Mouse (Mus musculus) Patski (cell line): ENCODE data around the gene Hexim1. TPM values are rescaled to one million over a fixed set of nuclear protein-coding genes. Genes with fewer than 3 reads are reported as not detected.

ENCODE experiments used
- ATAC-seq: fragments of 100-300 bp; one replicate; pipeline ENCODE4 v1.8.0; 2021
- CTCF ChIA-PET: fragments of 350-600 bp; sonication (Branson Sonifier 250); formaldehyde crosslinking; loops from one replicate; lab custom pipeline; 2022; ENCODE audit warnings: inconsistent platforms; lab: Charles Lee
- POLR2A ChIA-PET: fragments of 350-600 bp; sonication (Branson Sonifier 250); formaldehyde crosslinking; loops from one replicate; lab custom pipeline; 2022; ENCODE audit warnings: antibody characterized with exemption, inconsistent platforms; lab: Charles Lee
- DNase-seq: peaks from one replicate; pipeline ENCODE4 v3.0.0-alpha.2; 2011; ENCODE audit warnings: low read depth, low spot score
- H3K27me3 ChIP-seq: fragments of 371-371 bp; one replicate; pipeline ENCODE4 v1.5.1; 2021
- CTCF ChIP-seq: fragments of 100-300 bp; IDR thresholded peaks from one replicate; pipeline ENCODE4 v1.5.1; 2021
- in situ Hi-C: fragments of 300-500 bp; cut with MboI; formaldehyde crosslinking; loops from 3 replicates; pipeline ENCODE4 v1.11.1; 2018; ENCODE audit warnings: low pct_unique_long_range_greater_than_20kb, mixed read lengths
- polyA plus RNA-seq: library from polyadenylated mRNA; unstranded; gene quantifications from one replicate; pipeline ENCODE4 v1.2.3, GENCODE M21; 2021

Gene Hexim1
- polyA plus RNA-seq, 1 experiment from 2014 or later: 47.5 TPM

DNA sequence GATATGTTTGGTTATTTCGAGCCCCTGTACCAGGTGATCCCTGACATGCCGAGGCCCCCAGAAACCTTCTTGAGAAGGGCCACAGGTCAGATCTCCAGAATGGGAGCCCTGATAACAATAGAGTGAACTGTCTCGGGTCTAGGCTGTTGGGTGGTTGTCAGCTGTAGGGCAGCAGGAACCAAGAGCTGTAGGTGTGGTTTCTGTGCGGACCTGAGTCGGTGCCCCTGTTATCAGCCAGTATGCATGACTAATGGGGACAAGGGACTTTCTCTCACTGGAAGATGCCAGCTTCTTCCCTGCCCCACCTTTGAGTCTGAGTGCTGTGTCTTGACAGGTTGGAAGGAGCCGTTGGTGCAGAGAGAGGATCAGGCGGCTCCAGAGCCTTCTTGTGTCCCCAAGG is 11.6 kb upstream of the Hexim1 start:
- POLR2A ChIA-PET: interaction anchor here (8.8 kb wide), 1 partner anchor 11 kb away, joined by 86 read pairs; the partner anchor contains the start of gene Hexim1
- DNase-seq (no peak), ATAC-seq (no peak)
- in situ Hi-C loops: loop anchor here (10.0 kb wide), 2 partner anchors 50 to 210 kb away; no protein-coding TSS in a partner anchor
- no peaks in the 10 kb centered on the region for H3K27me3 ChIP-seq
- CTCF ChIA-PET: interaction anchor here (6.6 kb wide), 1 partner anchor 12 kb away, joined by 68 read pairs; the partner anchor contains the start of gene Hexim1
- TF ChIP-seq CTCF: no peak

DNA sequence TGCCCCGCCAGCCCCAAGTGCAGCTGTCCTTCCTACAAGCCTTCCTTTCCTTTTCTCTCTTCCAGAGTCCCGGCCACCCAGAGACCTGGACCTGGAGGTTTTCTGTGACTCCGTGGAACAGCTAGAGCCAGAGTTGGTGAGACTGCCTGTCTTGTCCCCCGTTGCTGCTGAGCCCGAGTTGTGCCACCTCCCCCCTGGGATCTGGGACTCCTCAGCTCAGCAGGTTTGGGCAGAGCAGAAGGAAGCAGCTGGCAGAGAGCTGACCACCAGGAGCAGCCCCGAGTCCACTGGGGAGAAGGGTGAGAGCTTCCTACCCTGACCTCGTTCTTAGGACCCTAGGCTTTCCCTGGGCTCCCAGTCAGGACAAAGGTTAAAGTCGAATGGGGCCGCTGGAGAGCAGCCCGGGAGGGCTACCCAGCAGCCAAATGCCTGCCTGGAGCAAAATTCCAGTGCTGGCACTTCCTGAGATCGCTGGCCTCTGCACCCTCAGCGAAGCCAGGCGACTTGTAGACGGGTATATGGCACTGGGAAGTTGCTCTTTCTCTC is 10.8 kb upstream of the Hexim1 start:
- DNase-seq (no peak), ATAC-seq (no peak)
- no peak for TF ChIP-seq CTCF
- POLR2A ChIA-PET: interaction anchor here (1.3 to 8.8 kb wide), 2 partner anchors 10 to 53 kb away, joined by 4 to 86 read pairs; partner anchors contain the start of gene Hexim1
- in situ Hi-C loops: loop anchor here (10.0 kb wide), 2 partner anchors 50 to 210 kb away; no protein-coding TSS in a partner anchor
- CTCF ChIA-PET: interaction anchor here (6.6 kb wide), 1 partner anchor 11 kb away, joined by 68 read pairs; the partner anchor contains the start of gene Hexim1
- H3K27me3 ChIP-seq: no peaks in the 10 kb centered on the region

DNA sequence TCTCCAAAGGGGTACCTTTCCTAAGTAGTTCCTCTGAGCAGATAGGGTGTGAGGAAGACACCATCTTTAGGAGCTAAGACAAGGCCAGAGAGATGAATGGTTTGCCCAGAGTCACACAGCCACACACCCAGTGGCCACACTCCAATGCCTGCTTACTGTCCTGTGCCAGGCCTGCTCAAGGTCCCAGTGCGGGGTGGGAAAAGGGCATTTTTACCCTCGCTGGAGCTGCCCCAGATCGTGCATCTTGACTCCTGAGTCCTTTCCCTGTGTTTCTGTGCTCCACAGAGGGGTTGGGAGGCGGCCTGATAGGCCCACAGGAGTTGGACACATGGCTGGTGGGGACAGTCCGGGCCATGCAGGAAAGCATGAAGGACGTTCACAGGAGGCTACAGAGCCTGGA is 10.2 kb upstream of the Hexim1 start:
- ChIA-PET CTCF (interaction anchor here (6.6 kb wide), 1 partner anchor 11 kb away, joined by 68 read pairs; the partner anchor contains the start of gene Hexim1), POLR2A (interaction anchor here (0.6 to 8.8 kb wide), 3 partner anchors 9 to 53 kb away, joined by 4 to 86 read pairs (median 4); partner anchors contain the start of gene Hexim1)
- no peaks in the 10 kb centered on the region for H3K27me3 ChIP-seq
- in situ Hi-C loops: loop anchor here (10.0 kb wide), 2 partner anchors 49 to 209 kb away; no protein-coding TSS in a partner anchor
- TF ChIP-seq CTCF: no peak
- DNase-seq: no peak
- ATAC-seq: no peak

DNA sequence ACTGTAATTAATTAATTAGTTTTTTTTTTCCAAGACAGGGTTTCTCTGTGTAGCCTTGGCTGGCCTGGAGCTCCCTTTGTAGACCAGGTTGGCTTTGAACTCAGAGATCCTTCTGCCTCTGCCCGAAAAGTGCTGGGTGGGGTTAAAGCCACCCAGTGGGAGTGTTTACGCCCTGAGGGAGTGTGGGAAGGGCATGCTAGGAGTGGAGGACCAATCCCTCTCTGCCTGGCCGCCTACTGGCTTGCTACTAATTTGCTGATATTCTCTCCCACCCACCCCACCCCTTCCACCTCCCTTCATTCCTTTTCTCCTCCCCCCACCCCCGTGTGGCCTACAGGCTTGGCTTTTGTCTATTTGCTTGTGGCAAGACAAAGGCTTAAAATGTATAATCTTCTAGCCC is 9.6 kb upstream of the Hexim1 start:
- in situ Hi-C loops: loop anchor here (10.0 kb wide), 2 partner anchors 48 to 208 kb away; no protein-coding TSS in a partner anchor
- no peak for DNase-seq
- ATAC-seq: no peak
- no peak for TF ChIP-seq CTCF
- ChIA-PET CTCF (interaction anchor here (6.6 kb wide), 1 partner anchor 10 kb away, joined by 68 read pairs; the partner anchor contains the start of gene Hexim1), POLR2A (interaction anchor here (1.3 to 8.8 kb wide), 2 partner anchors 9 to 52 kb away, joined by 4 to 86 read pairs; partner anchors contain the start of gene Hexim1)
- H3K27me3 ChIP-seq: no peaks in the 10 kb centered on the region

DNA sequence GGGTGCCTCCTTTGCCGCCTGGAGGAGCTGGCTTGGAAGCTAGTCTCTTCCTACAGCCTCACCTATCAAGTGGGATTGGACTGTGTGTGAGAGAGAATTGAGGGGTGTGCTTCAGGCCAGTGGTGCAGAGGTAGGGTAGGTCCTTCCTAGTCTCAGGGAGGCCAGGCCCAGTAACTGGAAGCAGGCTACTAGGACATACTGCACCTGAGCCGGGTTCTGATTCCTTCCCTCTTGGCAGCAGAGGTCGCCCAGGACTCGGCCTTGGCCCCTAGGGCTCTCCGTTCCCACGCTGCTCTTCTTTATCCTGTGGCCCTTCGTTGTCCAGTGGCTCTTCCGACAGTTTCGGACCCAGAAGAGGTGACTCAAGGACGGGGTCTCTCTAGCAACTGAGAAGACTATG is 4.7 kb upstream of the Hexim1 start:
- DNase-seq (no peak), ATAC-seq (no peak)
- ChIA-PET POLR2A (interaction anchor here (0.6 kb wide), 1 partner anchor 551 kb away, joined by 6 read pairs; no protein-coding TSS in a partner anchor), CTCF (interaction anchor here (1.6 to 1.7 kb wide), 2 partner anchors 9 to 48 kb away, joined by 4 to 7 read pairs; no protein-coding TSS in a partner anchor)
- no peak for TF ChIP-seq CTCF
- no peaks in the 10 kb centered on the region for H3K27me3 ChIP-seq
- in situ Hi-C loops: no loop called here

DNA sequence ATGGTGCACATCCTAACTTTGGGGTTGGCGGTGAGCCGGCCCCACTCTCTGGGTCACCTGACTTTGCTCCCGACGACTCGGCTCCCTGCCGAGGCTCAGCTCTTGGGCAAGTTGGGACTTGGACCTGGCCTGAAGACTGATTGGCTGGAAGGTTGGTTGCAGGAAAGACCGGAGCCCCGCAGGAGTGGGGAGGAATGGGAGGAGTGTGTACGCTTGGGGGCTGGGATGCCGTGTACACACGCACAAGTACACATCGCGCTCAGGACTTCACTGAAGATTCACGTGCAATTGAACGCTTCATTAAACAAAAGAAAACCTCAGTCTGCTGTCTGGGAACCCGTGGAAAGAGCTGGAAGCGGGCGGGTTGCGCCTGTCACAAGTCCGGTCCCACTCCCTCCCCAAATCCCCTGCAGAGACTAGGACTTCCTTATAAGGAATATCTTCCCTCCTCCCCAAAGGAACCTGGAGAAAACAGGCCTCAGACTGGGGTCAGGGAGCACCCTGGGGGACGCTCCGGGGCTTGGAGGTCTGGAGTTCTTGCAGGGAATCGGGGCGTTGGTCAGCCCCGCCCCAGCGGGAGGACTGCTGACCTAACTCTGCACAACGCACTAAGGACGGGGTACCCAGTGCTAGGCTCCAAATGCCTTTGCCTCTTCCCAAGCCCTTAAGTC is 4.0 kb upstream of the Hexim1 start:
- ChIA-PET CTCF (interaction anchor here (1.3 to 1.7 kb wide), 3 partner anchors 9 to 47 kb away, joined by 4 to 7 read pairs (median 4); no protein-coding TSS in a partner anchor), POLR2A (interaction anchor here (0.6 to 7.3 kb wide), 2 partner anchors 9 to 552 kb away, joined by 6 to 86 read pairs; partner anchors contain the start of genes Acbd4 and Plcd3)
- no peaks in the 10 kb centered on the region for H3K27me3 ChIP-seq
- no peak for TF ChIP-seq CTCF
- ATAC-seq (peak; percentile 24), DNase-seq (no peak)
- in situ Hi-C loops: no loop called here

DNA sequence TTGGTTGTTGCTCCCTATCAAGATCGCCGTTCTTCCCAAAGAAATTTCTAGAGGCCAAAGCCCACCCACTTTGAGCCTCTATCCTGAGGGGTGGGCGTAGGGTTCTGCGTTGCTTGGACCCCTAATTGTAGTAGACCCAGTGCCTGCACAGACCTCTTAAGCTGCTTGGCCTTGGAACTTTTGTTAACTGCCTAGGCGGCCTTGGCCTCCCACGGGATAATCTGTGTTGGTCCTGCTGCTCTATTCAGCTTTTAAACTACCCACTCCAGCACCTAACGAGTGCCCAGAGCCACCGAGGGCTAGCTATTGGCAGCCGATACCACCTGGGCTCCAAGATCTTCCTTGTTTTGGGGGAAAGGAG is 3.5 kb upstream of the Hexim1 start:
- ChIA-PET CTCF (interaction anchor here (1.3 to 1.7 kb wide), 2 partner anchors 10 to 47 kb away, joined by 4 to 7 read pairs; no protein-coding TSS in a partner anchor), POLR2A (interaction anchor here (6.5 to 7.3 kb wide), 2 partner anchors 10 to 20 kb away, joined by 59 to 86 read pairs; partner anchors contain the start of genes Acbd4, Hexim2 and Plcd3)
- TF ChIP-seq CTCF: no peak
- ATAC-seq (no peak), DNase-seq (no peak)
- no peaks in the 10 kb centered on the region for H3K27me3 ChIP-seq
- in situ Hi-C loops: no loop called here

DNA sequence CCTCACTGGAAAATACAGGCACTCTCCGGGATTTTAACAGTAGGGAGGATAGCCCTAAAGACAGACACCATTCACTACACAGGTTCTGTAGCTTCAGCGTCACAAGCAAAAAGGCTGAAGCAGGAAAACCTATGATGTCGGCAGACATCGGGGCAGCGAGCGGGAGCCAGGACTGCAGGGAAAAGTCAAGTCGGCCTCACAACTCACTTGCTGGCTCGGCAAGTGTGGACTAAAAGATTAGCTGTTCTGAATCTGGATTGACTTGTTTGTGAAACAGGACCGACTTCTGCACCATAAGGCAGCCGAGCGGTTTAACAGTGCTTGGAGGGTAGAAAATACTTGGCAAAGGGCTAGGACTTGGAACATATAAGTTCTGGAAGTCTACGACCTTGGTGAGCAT is 3.0 kb upstream of the Hexim1 start:
- TF ChIP-seq CTCF: no peak

DNA sequence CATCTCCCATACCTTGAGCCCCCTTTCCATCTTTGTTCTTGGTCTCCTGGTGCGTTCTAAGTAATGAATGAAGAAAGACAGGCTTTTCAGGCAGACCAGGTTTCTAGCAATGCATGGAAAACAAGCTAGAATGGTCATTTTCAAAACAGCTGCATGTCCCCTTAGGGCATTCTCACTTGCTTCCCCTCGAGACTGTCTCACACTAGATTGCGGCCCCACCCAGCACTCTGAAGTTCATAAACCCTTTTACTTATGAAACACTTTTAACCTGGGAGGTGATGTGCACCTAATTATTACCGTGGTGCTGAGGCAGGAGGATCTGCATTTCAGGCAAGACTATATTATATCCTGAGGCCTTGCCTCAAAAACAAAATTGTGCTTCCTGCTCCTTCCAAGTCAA is 2.3 kb upstream of the Hexim1 start:
- CTCF ChIA-PET: interaction anchor here (1.1 to 6.0 kb wide), 3 partner anchors 10 to 55 kb away, joined by 4 to 68 read pairs (median 27); partner anchors contain the start of genes Acbd4 and Plcd3
- no peak for ATAC-seq

More for the DNA sequence above, 3.0 kb upstream of the Hexim1 start:
- ATAC-seq (no peak), DNase-seq (no peak)
- ChIA-PET CTCF (interaction anchor here (1.3 kb wide), 1 partner anchor 46 kb away, joined by 4 read pairs; no protein-coding TSS in a partner anchor), POLR2A (interaction anchor here (6.5 to 7.3 kb wide), 2 partner anchors 10 to 20 kb away, joined by 59 to 86 read pairs; partner anchors contain the start of genes Acbd4, Hexim2 and Plcd3)
- in situ Hi-C loops: no loop called here
- H3K27me3 ChIP-seq: no peaks in the 10 kb centered on the region

More for the DNA sequence above, 2.3 kb upstream of the Hexim1 start:
- DNase-seq: no peak
- no peaks in the 10 kb centered on the region for H3K27me3 ChIP-seq
- TF ChIP-seq CTCF: no peak
- in situ Hi-C loops: no loop called here
- POLR2A ChIA-PET: interaction anchor here (0.6 to 7.3 kb wide), 6 partner anchors 11 to 39 kb away, joined by 4 to 86 read pairs (median 6); partner anchors contain the start of genes Acbd4, Hexim2 and Plcd3
